Comparison of ENCODE assay signal across 17 mouse cellular contexts in genomic region chr5:63498952-63499351, GRCm38 (mm10).
DNase-seq lines count a peak whose midpoint lies in the region; ATAC-seq and TF ChIP-seq lines count a peak whose summit lies in the region.
"Had no signal": no experiment of that assay in that cellular context is flagged by ENCODE, and none has a peak within 500 bp of the region (broad histone marks: within the 10 kb centered on the region; RNA-seq: fewer than 3 reads in every experiment).

No protein-coding gene starts in this region.

- H3K4me3 ChIP-seq in layer of hippocampus, adult 2 months = no peak overlapping the region
- H3K4me3 ChIP-seq in hindbrain, postnatal 0 days (ENCODE audit: low read length) = no peak overlapping the region
- H3K4me3 ChIP-seq: embryonic facial prominence, embryonic 10.5 days; hindbrain, embryonic 10.5 days; neural tube, embryonic 12.5 days had no signal

- H3K9me3 ChIP-seq in hindbrain, postnatal 0 days (ENCODE audit: low read length) = no peaks in the 10 kb centered on the region
- H3K9me3 ChIP-seq: embryonic facial prominence, embryonic 10.5 days; hindbrain, embryonic 10.5 days; neural tube, embryonic 12.5 days had no signal

- DNase-seq in frontal cortex, postnatal 10 days (ENCODE audit: low spot score in 2 of 2) = peak; percentile 9 to 37
- DNase-seq in layer of hippocampus, adult 2 months (ENCODE audit: low spot score in 2 of 2) = peak; percentile 23 to 56
- DNase-seq in left cerebral cortex, adult 8-10 months (ENCODE audit: low spot score in 2 of 2) = peak; percentile 8 to 84
- peak; percentile 7 for DNase-seq in right cerebral cortex, postnatal 14 days
- no peak for DNase-seq in adrenal gland, adult (ENCODE audit: inconsistent age in 2 of 2, low spot score in 1 of 2)
- no peak for DNase-seq in adrenal gland, postnatal 25 days
- DNase-seq in gastrocnemius, postnatal 10 days = no peak
- DNase-seq in hindbrain, postnatal 0 days (ENCODE audit: low spot score) = no peak
- DNase-seq: cerebellum, adult 11 months; cerebellum, postnatal 36 days; gastrocnemius, postnatal 25 days; kidney, adult 9 months; lung, postnatal 10 days had no signal

- no peaks in the 10 kb centered on the region for H3K4me1 ChIP-seq in hindbrain, postnatal 0 days (ENCODE audit: insufficient read depth, low read length)
- H3K4me1 ChIP-seq: embryonic facial prominence, embryonic 10.5 days; hindbrain, embryonic 10.5 days; neural tube, embryonic 12.5 days had no signal

- TF ChIP-seq CTCF in layer of hippocampus, adult 2 months (conservative IDR thresholded peaks at IDR 0.05) = no peak
- no peak for TF ChIP-seq CTCF in hindbrain, postnatal 0 days (IDR thresholded peaks at IDR 0.05; ENCODE audit: low read depth)

- H3K36me3 ChIP-seq in hindbrain, postnatal 0 days (ENCODE audit: insufficient read depth, low read length) = no peaks in the 10 kb centered on the region
- H3K36me3 ChIP-seq: embryonic facial prominence, embryonic 10.5 days; hindbrain, embryonic 10.5 days; neural tube, embryonic 12.5 days had no signal

- no peaks in the 10 kb centered on the region for H3K27me3 ChIP-seq in hindbrain, postnatal 0 days (ENCODE audit: insufficient read depth, low read length)
- H3K27me3 ChIP-seq: neural tube, embryonic 12.5 days had no signal

- no peak for ATAC-seq in hindbrain, postnatal 0 days
- ATAC-seq: forebrain, embryonic 14.5 days had no signal

- no peak overlapping the region for H3K4me2 ChIP-seq in hindbrain, postnatal 0 days (ENCODE audit: low read depth, low read length)
- H3K4me2 ChIP-seq: neural tube, embryonic 12.5 days had no signal

- peak overlapping the region; percentile 20; the same call in 1 of the 2 replicates for H3K27ac ChIP-seq in layer of hippocampus, adult 2 months
- no peak overlapping the region for H3K27ac ChIP-seq in hindbrain, postnatal 0 days
- H3K27ac ChIP-seq: embryonic facial prominence, embryonic 10.5 days; hindbrain, embryonic 10.5 days; neural tube, embryonic 12.5 days had no signal

- 55% methylated on average over 1 of the region's 1 CpGs for WGBS in hindbrain, postnatal 0 days

- H3K9ac ChIP-seq in hindbrain, postnatal 0 days (replicated peaks; ENCODE audit: low read length) = no peak overlapping the region
- H3K9ac ChIP-seq: neural tube, embryonic 12.5 days had no signal

Comparison
In these comparisons a context has a peak if more than half of its experiments do, and no peak if none do; other contexts are left out.
1. DNase-seq: peak in frontal cortex, postnatal 10 days (2 of 2), layer of hippocampus, adult 2 months (2 of 2), left cerebral cortex, adult 8-10 months (2 of 2) and right cerebral cortex, postnatal 14 days (single experiment); none in adrenal gland, adult (0 of 2), adrenal gland, postnatal 25 days (single experiment), gastrocnemius, postnatal 10 days (single experiment) and hindbrain, postnatal 0 days (single experiment).